Mouse (Mus musculus) spleen, adult 2 months (tissue): ENCODE data around the gene Khdc4. TPM values are rescaled to one million over a fixed set of nuclear protein-coding genes. Genes with fewer than 3 reads are reported as not detected.

ENCODE experiments used
- DNase-seq, 2 experiments: peaks; one replicate each; pipeline versions ENCODE4 v3.0.0 to v3.0.0-alpha.2; 2012 to 2021; ENCODE audit warnings: low spot score in 2 of 2, low read depth in 1 of 2
- H3K27ac ChIP-seq: fragments of 200-500 bp; 2 replicates; pipeline ENCODE4 v1.5.1; 2012; ENCODE audit warnings: low read length, inconsistent platforms; ENCODE audit not compliant: insufficient read depth
- H3K27me3 ChIP-seq: fragments of 200-500 bp; 2 replicates; pipeline ENCODE4 v1.6.1; 2012; ENCODE audit warnings: mild to moderate bottlenecking, moderate library complexity, low read length, inconsistent platforms; ENCODE audit not compliant: control insufficient read depth, insufficient read depth
- H3K36me3 ChIP-seq: fragments of 200-500 bp; 2 replicates; pipeline ENCODE4 v1.6.1; 2012; ENCODE audit warnings: mild to moderate bottlenecking, low read length, inconsistent platforms; ENCODE audit not compliant: control insufficient read depth, insufficient read depth
- H3K4me1 ChIP-seq: fragments of 200-500 bp; 2 replicates; pipeline ENCODE4 v1.6.1; 2011; ENCODE audit warnings: inconsistent platforms; ENCODE audit not compliant: control insufficient read depth, insufficient read depth, insufficient read length
- H3K4me3 ChIP-seq: fragments of 200-500 bp; 2 replicates; pipeline ENCODE4 v1.5.1; 2011; ENCODE audit warnings: mild to moderate bottlenecking, inconsistent platforms; ENCODE audit not compliant: insufficient read depth, insufficient read length; ENCODE audit errors: extremely low read depth
- CTCF ChIP-seq: fragments of 200-500 bp; IDR thresholded peaks from 2 replicates; pipeline ENCODE4 v1.5.1; 2011; ENCODE audit warnings: mild to moderate bottlenecking, inconsistent platforms; ENCODE audit not compliant: insufficient read depth, insufficient read length, insufficient replicate concordance; ENCODE audit errors: extremely low read depth
- POLR2A ChIP-seq: fragments of 200-500 bp; IDR thresholded peaks from 2 replicates; pipeline ENCODE4 v1.6.1; 2011; ENCODE audit warnings: low read depth, low read length, inconsistent platforms
- WGBS: fragments of 180-500 bp; shearing (Covaris S2); methylation state at CpG from one replicate; pipeline ENCODE4 v1.1.7; 2018; 5-methylcytosine and 5-hydroxymethylcytosine counted together
- polyA plus RNA-seq: library from polyadenylated mRNA; depleted of rRNA; stranded (reverse); fragments of >200 nt; gene quantifications from 2 replicates; pipeline ENCODE4 v1.2.3, GENCODE M21; 2012; rRNA removed

Khdc4 gene
- polyA plus RNA-seq, 1 experiment, result 36.0 TPM

- TF ChIP-seq CTCF (no peak), POLR2A (no peak)
- H3K27ac ChIP-seq, result no peak overlapping the region
- no peaks in the 10 kb centered on the region for H3K4me1 ChIP-seq
- 52% methylated on average over 4 of the region's 4 CpGs for WGBS
- no peaks in the 10 kb centered on the region for H3K36me3 ChIP-seq
- DNase-seq, result no peak
- no peaks in the 10 kb centered on the region for H3K27me3 ChIP-seq
- no peak overlapping the region for H3K4me3 ChIP-seq
Observed at GRCm38 (mm10) chr3:88754283-88754682, 68.7 kb downstream of the Khdc4 start.

GRCm38 (mm10) chr3:88755541-88755940 lies 69.9 kb downstream of the Khdc4 start:
- no peak for DNase-seq
- Histone ChIP-seq H3K27me3 (no peaks in the 10 kb centered on the region), H3K4me3 (no peak overlapping the region), H3K27ac (no peak overlapping the region), H3K36me3 (no peaks in the 10 kb centered on the region), H3K4me1 (no peaks in the 10 kb centered on the region)
- TF ChIP-seq CTCF (no peak), POLR2A (no peak)
- 81% methylated on average over 3 of the region's 3 CpGs for WGBS

GRCm38 (mm10) chr3:88756276-88756675 lies 70.7 kb downstream of the Khdc4 start:
- DNase-seq, result no peak
- H3K27me3 ChIP-seq, result no peaks in the 10 kb centered on the region
- H3K27ac ChIP-seq, result no peak overlapping the region
- no peak overlapping the region for H3K4me3 ChIP-seq
- no peak for TF ChIP-seq CTCF
- TF ChIP-seq POLR2A, result no peak
- H3K36me3 ChIP-seq, result no peaks in the 10 kb centered on the region
- no peaks in the 10 kb centered on the region for H3K4me1 ChIP-seq
- WGBS, result 80% methylated on average over 4 of the region's 4 CpGs

- no peak for DNase-seq
- H3K4me3 ChIP-seq, result no peak overlapping the region
- no peaks in the 10 kb centered on the region for H3K27me3 ChIP-seq
- no peak overlapping the region for H3K27ac ChIP-seq
- no peaks in the 10 kb centered on the region for H3K36me3 ChIP-seq
- TF ChIP-seq CTCF (no peak), POLR2A (no peak)
- no peaks in the 10 kb centered on the region for H3K4me1 ChIP-seq
- 69% methylated on average over 5 of the region's 5 CpGs for WGBS
Observed at GRCm38 (mm10) chr3:88758045-88758500, 72.5 kb downstream of the Khdc4 start.

GRCm38 (mm10) chr3:88761619-88762018 lies 76.0 kb downstream of the Khdc4 start:
- no peak for DNase-seq
- H3K4me1 ChIP-seq, result no peaks in the 10 kb centered on the region
- H3K36me3 ChIP-seq, result no peaks in the 10 kb centered on the region
- no peak overlapping the region for H3K27ac ChIP-seq
- H3K27me3 ChIP-seq, result no peaks in the 10 kb centered on the region
- WGBS, result 92% methylated on average over 19 of the region's 19 CpGs
- H3K4me3 ChIP-seq, result no peak overlapping the region
- no peak for TF ChIP-seq CTCF

GRCm38 (mm10) chr3:88762401-88762831 lies 76.8 kb downstream of the Khdc4 start:
- no peaks in the 10 kb centered on the region for H3K4me1 ChIP-seq
- TF ChIP-seq POLR2A (no peak), CTCF (no peak)
- 57% methylated on average over 6 of the region's 6 CpGs for WGBS
- no peak for DNase-seq
- no peaks in the 10 kb centered on the region for H3K27me3 ChIP-seq
- H3K27ac ChIP-seq, result no peak overlapping the region
- H3K4me3 ChIP-seq, result no peak overlapping the region
- H3K36me3 ChIP-seq, result no peaks in the 10 kb centered on the region

Other genes with a start within 250 kb of the Khdc4 start
- gene Sema4a, start 224.6 kb upstream of the Khdc4 start, polyA plus RNA-seq, result 54.3 and 67.0 TPM in 2 replicates
- gene Lmna, start 175.8 kb upstream of the Khdc4 start, polyA plus RNA-seq, result 51.3 and 72.3 TPM in 2 replicates
- gene Mex3a, start 153.4 kb upstream of the Khdc4 start, polyA plus RNA-seq, result 1.00 and 1.0 TPM in 2 replicates
- gene Rab25, start 137.5 kb upstream of the Khdc4 start, polyA plus RNA-seq, result 1.0 and 1.3 TPM in 2 replicates
- gene Lamtor2, start 132.7 kb upstream of the Khdc4 start, polyA plus RNA-seq, result 104 and 141 TPM in 2 replicates
- gene Ubqln4, start 132.0 kb upstream of the Khdc4 start, polyA plus RNA-seq, result 32.5 and 33.7 TPM in 2 replicates
- 77.2 and 88.7 TPM in 2 replicates for gene Ssr2, start 109.9 kb upstream of the Khdc4 start, polyA plus RNA-seq
- 120 and 146 TPM in 2 replicates for gene Arhgef2, start 79.8 kb upstream of the Khdc4 start, polyA plus RNA-seq
- not detected in 2 replicates for gene Rxfp4, start 32.7 kb upstream of the Khdc4 start, polyA plus RNA-seq
- gene Rit1, start 31.0 kb downstream of the Khdc4 start, polyA plus RNA-seq, result 28.3 and 32.9 TPM in 2 replicates
- gene Syt11, start 89.4 kb downstream of the Khdc4 start, polyA plus RNA-seq, result 3.6 and 5.0 TPM in 2 replicates
- gene Gon4l, start 149.4 kb downstream of the Khdc4 start, polyA plus RNA-seq, result 13.6 and 14.2 TPM in 2 replicates
- 17.9 and 24.0 TPM in 2 replicates for gene Msto1, start 228.2 kb downstream of the Khdc4 start, polyA plus RNA-seq